Mouse (Mus musculus): ENCODE measurements around the gene Echdc1. TPM values are rescaled to one million over a fixed set of nuclear protein-coding genes. Genes with fewer than 3 reads are reported as not detected.

The Echdc1 gene
- polyA plus RNA-seq, 1 experiment from 2014 or later: 25.3 TPM

GRCm38 (mm10) chr10:29338355-29339056, 25.5 kb downstream of the Echdc1 start:
- no peaks in the 10 kb centered on the region for H3K27me3 ChIP-seq (replicated peaks; ENCODE audit: control insufficient read depth, insufficient read depth, low read length)
- H3K4me3 ChIP-seq (ENCODE audit: low read depth, low read length): no peak overlapping the region
- 51% methylated on average over 4 of the region's 4 CpGs for WGBS
- ATAC-seq (ENCODE audit: low read depth) (no peak), DNase-seq (ENCODE audit: low spot score) (peak; percentile 39)
- H3K4me1 ChIP-seq (ENCODE audit: control insufficient read depth, insufficient read depth, low read length): no peaks in the 10 kb centered on the region
- H3K27ac ChIP-seq (replicated peaks; ENCODE audit: low read depth, low read length): no peak overlapping the region
- no peaks in the 10 kb centered on the region for H3K9me3 ChIP-seq (ENCODE audit: control insufficient read depth, low read length)
- H3K9ac ChIP-seq (ENCODE audit: low read depth, low read length): no peak overlapping the region
- no peak overlapping the region for H3K4me2 ChIP-seq (ENCODE audit: low read depth, low read length)
- peaks cover 6% of the 10 kb centered on the region; the same call in 1 of the 2 replicates for H3K36me3 ChIP-seq (ENCODE audit: control insufficient read depth, insufficient read depth, low read length)

GRCm38 (mm10) chr10:29344232-29344631, 31.3 kb downstream of the Echdc1 start:
- no peaks in the 10 kb centered on the region for H3K27me3 ChIP-seq (replicated peaks; ENCODE audit: control insufficient read depth, insufficient read depth, low read length)
- 87% methylated on average over 4 of the region's 4 CpGs for WGBS
- no peaks in the 10 kb centered on the region for H3K9me3 ChIP-seq (ENCODE audit: control insufficient read depth, low read length)
- no peak overlapping the region for H3K9ac ChIP-seq (ENCODE audit: low read depth, low read length)
- no peaks in the 10 kb centered on the region for H3K4me1 ChIP-seq (ENCODE audit: control insufficient read depth, insufficient read depth, low read length)
- no peak overlapping the region for H3K4me2 ChIP-seq (ENCODE audit: low read depth, low read length)
- H3K4me3 ChIP-seq (ENCODE audit: low read depth, low read length): no peak overlapping the region
- no peak overlapping the region for H3K27ac ChIP-seq (replicated peaks; ENCODE audit: low read depth, low read length)
- DNase-seq (ENCODE audit: low spot score) (no peak), ATAC-seq (ENCODE audit: low read depth) (no peak)
- peaks cover 46% of the 10 kb centered on the region for H3K36me3 ChIP-seq (ENCODE audit: control insufficient read depth, insufficient read depth, low read length)

GRCm38 (mm10) chr10:29346638-29347037, 33.7 kb downstream of the Echdc1 start:
- H3K36me3 ChIP-seq (ENCODE audit: control insufficient read depth, insufficient read depth, low read length): peaks cover 46% of the 10 kb centered on the region
- WGBS: 97% methylated on average over 7 of the region's 7 CpGs
- ATAC-seq (ENCODE audit: low read depth) (no peak), DNase-seq (ENCODE audit: low spot score) (no peak)
- H3K9ac ChIP-seq (ENCODE audit: low read depth, low read length): no peak overlapping the region
- no peaks in the 10 kb centered on the region for H3K9me3 ChIP-seq (ENCODE audit: control insufficient read depth, low read length)
- H3K4me2 ChIP-seq (ENCODE audit: low read depth, low read length): no peak overlapping the region
- no peak overlapping the region for H3K4me3 ChIP-seq (ENCODE audit: low read depth, low read length)
- H3K27me3 ChIP-seq (replicated peaks; ENCODE audit: control insufficient read depth, insufficient read depth, low read length): no peaks in the 10 kb centered on the region
- no peaks in the 10 kb centered on the region for H3K4me1 ChIP-seq (ENCODE audit: control insufficient read depth, insufficient read depth, low read length)
- H3K27ac ChIP-seq (replicated peaks; ENCODE audit: low read depth, low read length): no peak overlapping the region

GRCm38 (mm10) chr10:29351420-29351819, 38.5 kb downstream of the Echdc1 start:
- Histone ChIP-seq H3K4me3 (ENCODE audit: low read depth, low read length) (no peak overlapping the region), H3K27me3 (replicated peaks; ENCODE audit: control insufficient read depth, insufficient read depth, low read length) (no peaks in the 10 kb centered on the region), H3K27ac (replicated peaks; ENCODE audit: low read depth, low read length) (no peak overlapping the region), H3K4me2 (ENCODE audit: low read depth, low read length) (no peak overlapping the region), H3K4me1 (ENCODE audit: control insufficient read depth, insufficient read depth, low read length) (no peaks in the 10 kb centered on the region), H3K36me3 (ENCODE audit: control insufficient read depth, insufficient read depth, low read length) (peaks cover 26% of the 10 kb centered on the region), H3K9ac (ENCODE audit: low read depth, low read length) (no peak overlapping the region), H3K9me3 (ENCODE audit: control insufficient read depth, low read length) (no peaks in the 10 kb centered on the region)
- no peak for DNase-seq (ENCODE audit: low spot score)
- WGBS: 77% methylated on average over 2 of the region's 2 CpGs
- no peak for ATAC-seq (ENCODE audit: low read depth)

- WGBS: 70% methylated on average over 3 of the region's 3 CpGs
- Histone ChIP-seq H3K4me1 (ENCODE audit: control insufficient read depth, insufficient read depth, low read length) (no peaks in the 10 kb centered on the region), H3K4me2 (ENCODE audit: low read depth, low read length) (no peak overlapping the region), H3K27ac (replicated peaks; ENCODE audit: low read depth, low read length) (no peak overlapping the region), H3K9me3 (ENCODE audit: control insufficient read depth, low read length) (no peaks in the 10 kb centered on the region), H3K9ac (ENCODE audit: low read depth, low read length) (no peak overlapping the region), H3K27me3 (replicated peaks; ENCODE audit: control insufficient read depth, insufficient read depth, low read length) (no peaks in the 10 kb centered on the region), H3K4me3 (ENCODE audit: low read depth, low read length) (no peak overlapping the region), H3K36me3 (ENCODE audit: control insufficient read depth, insufficient read depth, low read length) (peaks cover 15% of the 10 kb centered on the region)
- ATAC-seq (ENCODE audit: low read depth) (no peak), DNase-seq (ENCODE audit: low spot score) (no peak)
Measured at GRCm38 (mm10) chr10:29352575-29352974, 39.6 kb downstream of the Echdc1 start.

GRCm38 (mm10) chr10:29354183-29354582, 41.2 kb downstream of the Echdc1 start:
- 75% methylated on average over 7 of the region's 7 CpGs for WGBS
- H3K36me3 ChIP-seq (ENCODE audit: control insufficient read depth, insufficient read depth, low read length): peaks cover 16% of the 10 kb centered on the region
- H3K4me3 ChIP-seq (ENCODE audit: low read depth, low read length): no peak overlapping the region

GRCm38 (mm10) chr10:29361095-29361463, 48.1 kb downstream of the Echdc1 start:
- DNase-seq (ENCODE audit: low spot score) (no peak), ATAC-seq (ENCODE audit: low read depth) (no peak)
- H3K9ac ChIP-seq (ENCODE audit: low read depth, low read length): peak overlapping the region; percentile 98
- H3K4me2 ChIP-seq (ENCODE audit: low read depth, low read length): peak overlapping the region; percentile 79
- H3K9me3 ChIP-seq (ENCODE audit: control insufficient read depth, low read length): no peaks in the 10 kb centered on the region
- peaks cover 10% of the 10 kb centered on the region for H3K4me1 ChIP-seq (ENCODE audit: control insufficient read depth, insufficient read depth, low read length)
- no peaks in the 10 kb centered on the region for H3K27me3 ChIP-seq (replicated peaks; ENCODE audit: control insufficient read depth, insufficient read depth, low read length)
- H3K36me3 ChIP-seq (ENCODE audit: control insufficient read depth, insufficient read depth, low read length): 0 out of 2 replicates have a peak, but pooled peaks cover 4% of the 10 kb centered on the region
- peak overlapping the region; percentile 99 for H3K27ac ChIP-seq (replicated peaks; ENCODE audit: low read depth, low read length)
- H3K4me3 ChIP-seq (ENCODE audit: low read depth, low read length): peak overlapping the region; percentile 95
- 3% methylated on average over 6 of the region's 6 CpGs for WGBS

More at GRCm38 (mm10) chr10:29354183-29354582, 41.2 kb downstream of the Echdc1 start:
- Histone ChIP-seq H3K4me1 (ENCODE audit: control insufficient read depth, insufficient read depth, low read length) (no peaks in the 10 kb centered on the region), H3K4me2 (ENCODE audit: low read depth, low read length) (no peak overlapping the region), H3K27me3 (replicated peaks; ENCODE audit: control insufficient read depth, insufficient read depth, low read length) (no peaks in the 10 kb centered on the region), H3K9ac (ENCODE audit: low read depth, low read length) (no peak overlapping the region), H3K9me3 (ENCODE audit: control insufficient read depth, low read length) (no peaks in the 10 kb centered on the region), H3K27ac (replicated peaks; ENCODE audit: low read depth, low read length) (no peak overlapping the region)
- no peak for ATAC-seq (ENCODE audit: low read depth)
- no peak for DNase-seq (ENCODE audit: low spot score)

GRCm38 (mm10) chr10:29361464-29362196, 48.7 kb downstream of the Echdc1 start:
- H3K4me3 ChIP-seq (ENCODE audit: low read depth, low read length): peak overlapping the region; percentile 95
- ATAC-seq (ENCODE audit: low read depth): peak; percentile 97
- H3K4me1 ChIP-seq (ENCODE audit: control insufficient read depth, insufficient read depth, low read length): peaks cover 10% of the 10 kb centered on the region
- no peaks in the 10 kb centered on the region for H3K9me3 ChIP-seq (ENCODE audit: control insufficient read depth, low read length)
- WGBS: 2% methylated on average over 7 of the region's 100 CpGs
- no peaks in the 10 kb centered on the region for H3K27me3 ChIP-seq (replicated peaks; ENCODE audit: control insufficient read depth, insufficient read depth, low read length)
- H3K36me3 ChIP-seq (ENCODE audit: control insufficient read depth, insufficient read depth, low read length): 0 out of 2 replicates have a peak, but pooled peaks cover 4% of the 10 kb centered on the region
- DNase-seq (ENCODE audit: low spot score): peak; percentile 90
- peak overlapping the region; percentile 99 for H3K27ac ChIP-seq (replicated peaks; ENCODE audit: low read depth, low read length)
- H3K9ac ChIP-seq (ENCODE audit: low read depth, low read length): peak overlapping the region; percentile 98
- peak overlapping the region; percentile 79 for H3K4me2 ChIP-seq (ENCODE audit: low read depth, low read length)

Measured in embryonic facial prominence, embryonic 14.5 days (tissue).